Mouse (Mus musculus) adrenal gland, adult 8-10 months (tissue): Measurements from ENCODE around the gene Tnfrsf14. TPM values are rescaled to one million over a fixed set of nuclear protein-coding genes. Genes with fewer than 3 reads are reported as not detected.

ENCODE experiments used
- DNase-seq: peaks from one replicate; pipeline ENCODE4 v3.0.0; 2022
- total RNA-seq, 4 experiments: library from RNA; stranded (reverse); gene quantifications; 2 replicates each; pipeline ENCODE4 v1.2.4; 2022

Gene Tnfrsf14
- total RNA-seq, 4 experiments from 2014 or later, result 6.9 to 14.7 (median 8.7) TPM

DNA sequence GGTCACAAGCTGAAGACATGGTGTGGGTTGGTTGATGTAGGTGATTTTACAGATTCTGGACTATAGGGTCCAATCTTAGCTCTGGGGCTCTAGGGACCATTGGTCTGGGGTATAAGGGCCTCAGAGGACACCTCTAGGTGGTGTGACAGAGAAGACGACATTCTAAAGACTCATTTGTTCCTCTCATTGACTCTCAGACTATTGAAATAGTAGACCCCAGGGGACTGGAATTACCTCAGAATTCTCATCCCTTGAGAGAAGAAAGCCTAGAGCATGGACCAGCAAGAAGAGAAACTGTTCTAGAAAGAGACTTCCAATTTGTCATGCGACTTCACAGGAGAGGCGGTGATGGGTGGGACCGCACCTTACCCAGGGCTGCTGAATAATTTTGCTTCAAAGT, 14.1 kb downstream of the Tnfrsf14 start:
- no peak for DNase-seq

DNA sequence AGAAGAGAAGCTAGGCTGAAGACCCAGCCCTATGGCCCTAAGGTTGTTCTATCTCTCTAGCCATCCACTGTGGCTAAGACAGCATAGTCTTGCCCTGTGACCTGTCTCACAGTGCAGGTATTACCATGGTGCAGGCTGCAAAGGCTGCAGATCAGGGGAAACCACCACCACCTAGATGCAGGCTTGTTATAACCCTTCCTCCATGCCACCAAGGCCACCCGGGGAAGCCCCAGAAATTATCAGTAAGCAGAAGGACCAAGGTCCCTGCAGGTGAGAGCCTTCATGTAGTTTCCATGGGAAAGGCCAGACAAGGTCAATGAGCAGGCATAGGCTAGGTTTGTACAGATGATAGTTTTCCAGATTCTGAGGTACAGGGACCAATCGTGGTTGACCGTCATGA, 14.5 kb downstream of the Tnfrsf14 start:
- no peak for DNase-seq

DNA sequence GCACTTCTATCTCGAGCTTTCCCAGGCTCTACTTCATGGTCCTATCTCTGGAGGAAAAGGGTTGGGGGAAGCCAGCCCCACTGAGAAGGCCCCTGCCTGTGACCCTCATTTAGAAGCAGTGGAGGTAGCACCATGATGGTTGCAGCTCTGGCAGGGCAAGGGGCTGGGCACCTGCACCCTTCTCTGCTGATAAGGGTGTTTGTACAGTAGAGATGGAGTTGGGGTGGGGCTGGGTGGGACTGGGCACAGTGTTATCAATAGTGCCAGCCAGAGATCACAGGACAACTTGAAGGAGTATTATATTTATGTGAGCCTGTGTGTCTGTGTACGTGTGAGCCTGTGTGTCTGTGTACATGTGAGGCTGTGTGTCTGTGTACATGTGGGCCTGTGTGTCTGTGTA, 16.7 kb downstream of the Tnfrsf14 start:
- DNase-seq, result no peak

DNA sequence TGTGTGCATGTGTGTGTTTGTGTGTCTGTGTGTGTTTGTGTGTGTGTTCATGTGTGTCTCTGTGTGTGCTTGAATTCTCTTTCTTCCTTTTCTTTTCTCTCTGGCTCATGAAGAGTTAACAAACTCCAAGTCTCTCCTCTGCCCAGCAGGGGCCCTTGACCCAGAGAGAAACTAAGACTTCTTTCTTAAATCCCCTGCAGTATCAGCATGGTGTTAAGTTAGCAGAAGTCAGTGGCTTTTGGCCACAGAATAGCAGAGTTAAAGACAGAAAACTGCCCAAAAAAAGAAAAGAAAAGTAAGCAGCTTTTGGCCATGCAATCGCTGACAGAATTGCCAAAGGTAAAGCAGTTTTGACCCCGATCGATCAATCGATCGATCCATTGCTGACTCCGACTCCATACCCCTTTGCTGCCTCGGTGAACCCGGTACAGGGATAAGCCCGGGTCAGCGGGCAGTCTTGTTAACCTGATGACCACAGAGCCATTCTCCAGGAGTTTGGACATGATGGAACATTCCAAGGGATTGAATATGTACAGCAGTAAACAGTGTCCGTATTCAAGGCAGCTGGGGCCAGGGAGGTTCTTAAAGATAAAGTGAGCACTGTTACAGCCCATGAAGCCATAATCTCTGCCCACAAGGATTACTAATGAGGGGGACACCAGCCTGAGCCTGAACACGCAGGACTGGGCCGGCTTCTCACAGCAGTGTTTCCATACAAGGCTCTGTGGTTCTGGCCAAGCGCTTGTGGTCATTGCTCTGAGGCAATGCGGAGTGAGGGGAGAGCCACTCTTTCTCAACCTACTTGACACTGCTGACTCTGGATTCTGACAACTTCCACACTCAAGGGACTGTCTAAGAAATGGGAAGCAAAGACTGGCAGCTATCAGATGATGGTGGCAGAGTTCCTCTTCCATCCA, 17.5 kb downstream of the Tnfrsf14 start:
- no peak for DNase-seq

DNA sequence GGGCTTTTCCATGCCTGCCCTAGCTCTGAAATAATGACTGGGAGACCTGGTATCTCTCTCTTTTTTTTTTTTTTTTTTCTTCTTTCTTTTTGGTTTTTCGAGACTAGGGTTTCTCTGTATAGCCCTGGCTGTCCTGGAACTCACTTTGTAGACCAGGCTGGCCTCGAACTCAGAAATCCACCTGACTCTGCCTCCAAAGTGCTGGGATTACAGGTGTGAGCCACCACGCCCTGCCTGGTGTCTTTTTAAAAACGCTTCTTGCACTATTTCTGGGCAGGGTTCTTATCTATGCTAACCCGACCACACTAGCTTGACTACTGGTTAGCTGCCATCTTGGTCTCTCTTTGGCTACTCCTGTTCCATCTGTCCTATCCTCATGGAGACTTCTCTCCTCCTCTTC, 19.9 kb downstream of the Tnfrsf14 start:
- DNase-seq, result no peak

DNA sequence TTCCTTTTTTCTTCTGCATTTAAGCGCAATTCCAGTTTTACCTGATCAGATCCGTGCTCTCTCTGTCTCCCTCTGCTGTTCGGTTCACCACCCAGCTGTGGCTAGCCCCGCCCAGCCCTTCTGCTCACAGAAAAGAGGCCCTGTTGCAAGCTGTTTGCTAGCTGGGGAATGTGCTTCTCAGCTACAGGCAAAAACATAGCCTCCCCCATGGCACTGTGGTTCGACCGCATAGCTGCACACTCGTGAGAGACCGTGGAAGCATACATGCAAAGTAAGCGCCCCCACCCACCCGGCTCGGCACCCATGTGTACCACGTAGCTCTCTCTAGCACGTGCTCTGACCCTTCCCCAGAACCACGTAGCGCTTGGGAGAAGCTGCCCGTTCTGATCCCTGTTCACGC, 20.5 kb downstream of the Tnfrsf14 start:
- no peak for DNase-seq

DNA sequence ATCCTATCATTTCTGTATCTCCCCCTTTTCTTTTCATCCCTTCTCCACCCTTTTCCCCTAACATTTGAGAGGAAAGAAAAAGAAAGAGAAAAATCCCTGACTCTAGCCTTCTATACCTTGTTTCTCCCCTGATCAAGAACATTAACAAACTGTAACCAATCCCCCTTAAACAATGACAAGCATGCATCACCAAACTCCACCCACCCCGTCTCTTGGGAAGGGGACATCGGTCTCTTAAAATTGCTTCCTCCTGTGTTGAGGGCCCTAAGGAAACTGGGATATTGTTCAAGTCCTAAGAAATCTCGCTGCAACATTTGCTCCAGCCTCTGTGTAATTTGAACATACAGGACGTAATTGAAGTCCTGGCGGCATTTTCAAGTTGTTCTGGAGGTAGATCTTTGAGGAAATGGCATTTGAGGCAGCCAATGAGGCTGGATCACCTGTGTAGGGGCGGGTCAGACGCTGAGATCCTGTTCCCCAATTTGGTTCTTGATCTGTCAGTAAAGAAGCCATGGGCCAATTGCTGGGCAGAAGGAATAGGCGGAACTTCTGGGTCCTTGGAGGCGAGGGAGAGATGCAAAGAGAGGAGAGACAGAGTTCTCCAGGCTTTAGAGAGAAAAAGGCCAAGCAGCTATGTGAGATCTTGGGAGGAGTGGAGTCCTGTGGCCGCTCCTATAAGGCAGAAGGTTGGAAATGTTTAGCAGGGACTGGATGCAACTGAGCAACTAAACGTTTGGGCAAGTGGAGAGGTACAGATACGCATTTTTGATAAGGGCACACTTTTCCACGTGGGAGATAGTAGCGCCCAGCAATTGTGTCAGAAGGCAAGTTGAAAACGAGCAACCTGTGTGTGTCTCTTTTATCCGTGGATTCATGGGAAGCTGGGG, 23.9 kb downstream of the Tnfrsf14 start:
- peak; percentile 68 for DNase-seq

DNA sequence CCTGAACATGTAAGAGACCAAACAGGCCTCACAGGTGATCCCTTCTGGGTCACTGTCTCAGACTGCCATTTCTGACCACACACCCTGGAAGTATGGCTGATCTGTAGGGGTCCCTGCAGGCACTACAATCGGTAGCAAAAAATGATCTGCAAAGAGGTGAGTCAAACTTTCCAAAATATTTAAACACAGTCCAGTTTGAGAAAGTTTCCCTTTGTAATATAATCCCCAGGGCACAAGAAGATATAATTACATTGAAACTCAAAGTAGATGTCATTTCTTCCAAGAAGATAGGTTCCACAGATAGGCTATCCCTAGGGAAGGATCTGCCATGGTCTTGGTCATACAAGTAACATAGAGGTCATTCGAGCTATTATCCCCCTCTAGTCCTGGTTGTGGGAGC, 26.0 kb downstream of the Tnfrsf14 start:
- DNase-seq, result no peak

DNA sequence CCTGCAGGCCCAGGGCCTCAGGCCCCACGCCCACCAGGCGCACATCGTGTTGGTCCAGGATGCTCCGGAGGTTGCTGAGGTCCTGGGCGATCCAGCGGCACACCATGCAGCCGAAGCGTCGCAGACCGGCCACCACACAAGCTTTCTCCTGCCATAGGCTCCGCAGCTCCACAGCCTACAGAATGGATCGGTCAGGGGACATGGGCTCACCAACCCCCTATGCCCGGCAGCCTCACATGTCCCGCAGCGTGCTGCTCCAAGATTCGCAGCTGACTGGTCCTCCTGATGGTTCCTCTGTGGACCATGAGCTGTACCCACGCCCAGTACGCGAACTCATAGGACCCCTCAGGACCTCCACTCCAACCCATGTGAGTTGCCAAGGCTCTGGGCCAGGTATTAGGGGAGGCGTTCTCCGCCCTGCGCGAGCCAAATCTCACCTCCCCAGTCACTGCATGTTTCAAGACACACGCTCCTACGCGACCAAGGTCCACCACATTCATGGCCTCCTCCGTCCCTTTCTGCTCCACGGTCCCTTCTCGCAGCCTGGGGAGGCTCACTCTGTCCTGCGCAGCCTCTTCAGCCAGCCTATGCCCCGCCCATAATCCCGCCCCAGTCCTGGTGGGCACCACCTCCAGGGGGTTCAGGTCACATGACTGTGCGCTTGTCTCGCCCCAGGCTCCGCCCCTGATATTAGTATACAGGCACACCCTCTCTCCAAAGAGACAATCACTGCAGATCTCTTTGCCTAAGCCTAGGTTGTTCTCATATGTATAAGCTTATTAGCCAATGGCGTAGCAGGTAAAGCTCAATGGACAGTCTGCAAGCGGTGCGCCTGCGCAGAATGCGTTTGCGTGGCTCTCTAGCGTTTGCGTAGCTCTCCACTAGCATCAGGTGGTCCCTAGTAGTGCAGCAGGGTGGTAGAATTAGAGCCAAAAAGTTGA, 29.6 kb downstream of the Tnfrsf14 start, which contains the start of gene Fam213b:
Gene Fam213b, minus strand, starts transcription at position 630 of the 941 bp plus-strand sequence.
- DNase-seq, result peak; percentile 86

DNA sequence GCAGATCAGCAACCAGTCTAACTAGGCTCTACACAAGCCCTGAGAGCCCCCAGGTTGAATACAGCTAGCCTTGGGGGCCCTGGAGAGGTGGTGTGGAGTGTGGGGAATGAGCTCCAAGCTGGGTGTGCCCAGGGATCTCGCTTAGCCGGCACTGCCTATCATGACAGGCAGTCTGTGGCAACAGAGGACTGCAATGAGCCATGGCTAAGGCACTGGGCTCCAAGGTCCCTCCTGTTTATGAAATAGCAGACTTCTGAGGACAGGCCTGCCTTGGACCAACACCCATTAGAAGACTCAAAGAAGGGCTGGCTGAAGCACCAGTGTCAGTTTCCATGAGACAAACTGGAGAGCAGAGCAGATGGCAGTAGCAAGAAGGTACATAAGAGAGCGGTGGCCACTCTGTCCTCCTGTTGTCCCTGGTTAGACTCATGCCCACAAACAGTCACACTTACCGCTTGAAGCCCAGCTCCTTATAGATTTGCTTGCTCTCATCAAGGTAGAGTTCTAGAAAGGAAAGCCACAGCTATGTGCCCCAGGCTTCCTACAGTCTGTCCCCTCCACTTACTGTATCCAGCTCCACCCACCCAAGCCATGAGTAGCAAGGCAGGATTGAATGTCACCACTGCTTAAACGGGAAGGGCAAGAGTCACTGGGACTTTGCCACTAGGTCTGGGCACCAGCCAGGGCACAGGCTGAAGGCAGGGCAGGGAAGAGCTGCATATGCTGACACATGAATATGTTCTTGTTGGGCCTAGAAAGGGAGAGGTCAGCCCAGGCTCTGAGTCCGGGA, 30.5 kb downstream of the Tnfrsf14 start:
- DNase-seq, result peak; percentile 43

DNA sequence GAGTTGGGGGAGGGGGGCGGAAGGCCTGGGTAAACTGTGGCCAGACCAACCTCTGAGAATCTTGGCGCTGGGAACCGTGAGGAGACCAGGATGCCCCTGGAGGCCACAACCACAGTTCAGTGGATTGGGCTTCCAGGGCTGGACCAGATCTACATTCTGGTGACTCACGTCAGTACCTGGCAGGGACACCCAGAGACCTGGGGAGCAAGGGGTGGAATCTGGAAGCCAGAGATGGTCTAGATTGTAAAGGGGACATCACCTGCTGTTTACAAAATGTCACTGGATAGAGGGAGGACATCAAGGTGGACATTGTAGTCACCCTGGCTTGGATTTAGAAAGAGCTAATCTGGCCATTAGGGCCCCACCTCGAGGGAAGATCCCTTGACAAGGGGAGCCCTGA, 32.8 kb downstream of the Tnfrsf14 start:
- DNase-seq, result no peak

DNA sequence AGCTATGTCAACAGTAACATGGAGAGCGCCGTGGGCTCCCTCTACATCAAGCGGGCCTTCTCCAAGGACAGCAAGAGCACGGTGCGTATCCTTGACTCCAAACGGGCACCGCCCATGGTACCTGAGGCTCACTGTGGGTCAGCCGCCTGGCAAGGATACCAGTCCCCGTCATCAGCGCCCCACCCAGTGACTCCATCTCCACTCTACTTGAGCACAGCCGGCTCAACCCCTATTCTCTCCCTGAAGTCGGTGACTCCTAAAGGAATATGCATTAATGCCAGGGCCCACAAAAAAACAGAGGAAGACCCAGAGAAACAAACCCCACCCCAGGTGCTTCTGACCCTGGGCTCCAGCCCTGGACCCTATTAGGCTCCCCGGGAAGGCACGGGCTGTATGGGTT, 37.5 kb downstream of the Tnfrsf14 start:
- DNase-seq, result no peak

DNA sequence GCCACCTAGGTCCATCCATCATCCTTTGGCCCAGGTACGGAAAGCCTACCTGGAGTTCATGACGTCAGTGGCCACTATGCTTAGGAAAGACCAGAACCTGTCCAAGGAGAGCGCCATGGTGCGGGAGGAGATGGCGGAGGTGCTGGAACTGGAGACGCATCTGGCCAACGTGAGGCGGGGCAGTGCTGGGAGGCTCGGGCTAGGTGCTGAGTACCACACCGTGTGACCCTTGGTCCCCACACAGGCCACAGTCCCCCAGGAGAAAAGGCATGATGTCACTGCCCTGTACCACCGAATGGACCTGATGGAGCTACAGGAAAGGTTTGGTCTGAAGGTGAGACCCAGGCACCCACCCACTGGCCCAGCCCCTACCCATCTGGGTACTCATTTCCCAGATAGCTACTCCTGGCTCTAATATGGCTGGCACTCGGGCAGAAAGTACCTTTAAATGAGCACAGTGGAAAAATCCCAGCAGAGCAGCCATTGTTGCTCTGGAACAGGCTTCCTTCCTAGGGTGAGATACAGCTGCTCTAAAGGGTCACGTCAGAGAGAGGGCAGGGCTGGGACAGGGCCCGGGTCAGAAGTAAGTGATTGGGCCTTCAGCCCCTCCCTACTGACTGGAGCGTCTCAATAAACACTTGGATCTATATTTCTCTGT, 40.6 kb downstream of the Tnfrsf14 start:
- no peak for DNase-seq

DNA sequence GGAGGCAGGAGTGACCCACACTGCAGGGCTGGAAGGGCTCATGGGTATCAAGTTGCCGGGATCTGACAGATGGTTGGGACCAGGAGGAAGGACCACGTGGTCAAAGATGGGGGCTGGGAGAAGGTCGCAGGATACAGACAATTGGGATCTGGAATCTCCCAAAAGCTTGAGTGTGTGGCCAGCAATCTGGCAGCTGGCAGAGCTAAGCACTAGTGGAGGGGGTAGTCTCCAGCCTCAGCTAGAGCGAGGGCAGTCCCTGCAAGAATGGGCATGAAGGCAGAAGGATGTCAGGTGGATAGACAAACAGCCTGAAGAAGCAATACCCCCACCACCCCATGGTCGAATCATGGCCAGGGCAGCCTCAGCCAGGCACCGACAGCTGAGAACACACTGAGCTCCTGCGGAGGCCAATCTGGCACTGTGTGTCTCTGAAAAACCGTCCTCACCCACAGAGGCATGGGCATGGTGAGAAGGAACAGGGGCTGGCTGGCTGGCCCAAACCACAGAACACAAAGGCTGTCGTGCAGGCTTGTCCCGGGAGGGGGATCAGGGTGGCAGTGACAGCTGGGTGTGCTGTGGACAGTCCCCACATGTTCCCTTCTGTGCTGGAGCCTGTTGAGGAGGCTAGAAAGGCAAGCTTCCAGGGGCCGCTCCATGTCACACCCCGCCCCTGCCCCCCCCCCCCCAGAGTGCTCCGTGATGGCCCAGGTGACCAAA, 41.3 kb downstream of the Tnfrsf14 start:
- no peak for DNase-seq

DNA sequence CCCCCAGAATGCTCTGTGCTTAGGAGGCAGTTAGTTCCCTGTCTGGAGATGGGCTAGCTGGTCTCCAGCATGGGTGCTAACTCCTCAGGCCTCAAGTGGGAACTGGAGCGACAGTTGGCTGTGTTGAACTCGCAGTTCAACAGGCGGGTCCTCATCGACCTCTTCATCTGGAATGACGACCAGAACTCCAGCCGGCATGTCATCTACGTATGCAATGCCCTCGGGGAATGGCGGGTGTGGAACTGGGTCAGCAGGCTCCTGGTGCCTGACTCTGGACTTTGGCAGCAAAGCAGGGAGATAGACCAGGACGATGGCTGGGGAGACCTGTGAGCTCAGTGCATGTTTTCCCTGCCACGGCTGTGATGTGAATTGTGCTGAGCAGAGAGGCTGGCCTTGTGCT, 42.9 kb downstream of the Tnfrsf14 start:
- DNase-seq, result no peak

DNA sequence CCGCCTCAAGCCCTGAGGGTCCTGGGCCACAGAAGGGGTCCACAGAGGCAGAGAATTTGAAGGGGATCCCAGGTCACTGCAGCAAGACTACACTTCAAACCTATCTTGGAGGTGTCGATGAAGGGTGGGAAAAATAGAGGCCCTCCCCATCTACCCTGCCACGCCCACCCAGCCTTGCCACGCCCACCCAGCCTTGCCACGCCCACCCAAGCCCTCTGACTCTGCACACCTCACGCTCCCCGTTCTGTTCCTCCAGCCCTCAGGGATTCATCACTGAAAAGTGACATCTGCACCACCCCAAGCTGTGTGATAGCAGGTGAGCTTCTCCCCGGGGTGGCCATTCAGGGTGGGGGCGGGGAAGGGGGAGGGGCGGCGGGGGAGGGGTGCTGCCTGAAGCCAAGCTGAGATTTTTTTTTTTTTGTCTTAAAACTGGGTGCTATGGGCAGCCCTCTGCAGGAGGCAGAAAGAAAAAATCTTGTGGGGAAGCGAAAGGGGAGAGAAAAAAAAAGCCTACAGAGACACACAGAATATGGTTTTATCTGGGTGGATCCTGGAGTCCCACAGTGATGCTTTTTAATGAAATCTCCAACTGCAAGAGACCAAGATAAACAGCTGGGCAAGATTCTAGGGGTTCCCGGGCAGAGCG, 46.2 kb downstream of the Tnfrsf14 start:
- DNase-seq, result no peak

DNA sequence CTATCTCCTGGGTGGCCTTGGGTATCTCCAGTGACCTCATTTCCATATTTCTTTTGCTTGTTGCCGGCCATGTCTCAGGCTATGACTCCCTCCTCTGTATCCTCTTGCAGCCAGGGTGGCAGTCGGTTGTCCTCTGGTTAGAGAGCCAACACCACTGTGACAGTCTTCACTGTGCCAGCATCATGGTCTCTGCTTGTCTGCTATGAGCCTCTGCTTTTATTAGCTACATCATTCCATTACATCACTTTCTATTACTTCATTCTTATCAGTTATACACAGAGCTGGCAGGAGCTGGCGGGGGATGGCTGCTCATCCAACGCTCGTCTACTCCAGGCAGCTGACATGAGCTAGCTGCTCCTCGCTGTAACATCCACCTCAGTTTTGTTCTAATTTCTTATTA, 47.6 kb downstream of the Tnfrsf14 start:
- no peak for DNase-seq

DNA sequence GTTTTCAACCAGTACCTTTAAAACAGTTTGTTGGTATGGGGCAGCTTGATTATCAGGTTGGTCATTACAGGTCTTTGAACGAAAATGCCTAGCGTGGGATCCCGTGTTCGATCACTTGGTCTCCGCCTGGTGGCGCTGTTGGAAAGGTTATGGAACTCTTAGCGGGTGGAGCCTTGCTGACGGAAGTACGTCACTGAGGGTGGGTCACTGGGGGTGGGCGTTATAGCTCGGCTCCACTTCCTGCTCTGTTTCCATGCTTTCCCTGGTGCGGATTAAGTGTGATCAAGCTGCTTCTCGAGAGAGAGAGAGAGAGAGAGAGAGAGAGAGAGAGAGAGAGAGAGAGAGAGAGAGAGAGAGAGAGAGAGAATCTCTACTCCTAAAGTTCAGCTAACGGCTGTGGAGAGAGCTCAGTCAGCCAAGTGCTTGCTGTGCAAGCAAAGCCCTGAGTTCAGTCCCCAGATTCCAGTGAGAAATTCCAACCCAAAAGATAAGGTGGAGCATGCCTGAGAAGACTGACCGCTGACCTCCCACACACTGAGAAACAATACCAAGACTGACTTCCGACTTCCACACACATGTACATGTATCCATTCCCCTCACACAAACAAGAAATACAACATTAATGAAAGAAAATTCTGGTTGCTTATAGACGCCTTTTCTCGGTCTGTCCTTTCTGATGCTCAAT, 50.4 kb downstream of the Tnfrsf14 start:
- peak; percentile 84 for DNase-seq

DNA sequence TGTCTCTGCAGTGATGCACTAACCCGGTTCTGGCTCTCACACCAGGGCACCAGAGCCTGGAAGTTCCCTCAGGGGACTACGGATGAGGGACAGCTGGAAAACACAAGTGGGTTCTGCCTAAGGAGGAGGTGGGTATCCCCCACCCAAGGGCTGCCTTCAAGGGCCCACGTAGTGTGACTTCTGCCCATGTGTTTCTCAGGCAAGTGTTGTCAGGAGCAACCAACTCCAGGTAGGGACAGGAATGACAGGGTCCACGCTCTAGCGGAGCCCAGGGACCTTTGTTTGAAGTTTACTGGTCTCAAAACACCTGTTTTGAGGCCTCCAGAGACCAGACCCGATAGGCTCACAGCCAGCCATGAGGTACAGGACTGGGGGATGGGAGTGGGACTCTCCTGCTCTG, 55.2 kb downstream of the Tnfrsf14 start:
- no peak for DNase-seq
